Mouse (Mus musculus) T-helper 1 cell (primary cell): ENCODE data around the gene Arpp21.

Experiments
- in situ Hi-C: fragments of 300-600 bp; cut with MboI, MseI; formaldehyde crosslinking; loops from one replicate; pipeline ENCODE4 v1.15.1; 2025; ENCODE audit warnings: high pct_unique_total_duplicates

The Arpp21 gene

DNA sequence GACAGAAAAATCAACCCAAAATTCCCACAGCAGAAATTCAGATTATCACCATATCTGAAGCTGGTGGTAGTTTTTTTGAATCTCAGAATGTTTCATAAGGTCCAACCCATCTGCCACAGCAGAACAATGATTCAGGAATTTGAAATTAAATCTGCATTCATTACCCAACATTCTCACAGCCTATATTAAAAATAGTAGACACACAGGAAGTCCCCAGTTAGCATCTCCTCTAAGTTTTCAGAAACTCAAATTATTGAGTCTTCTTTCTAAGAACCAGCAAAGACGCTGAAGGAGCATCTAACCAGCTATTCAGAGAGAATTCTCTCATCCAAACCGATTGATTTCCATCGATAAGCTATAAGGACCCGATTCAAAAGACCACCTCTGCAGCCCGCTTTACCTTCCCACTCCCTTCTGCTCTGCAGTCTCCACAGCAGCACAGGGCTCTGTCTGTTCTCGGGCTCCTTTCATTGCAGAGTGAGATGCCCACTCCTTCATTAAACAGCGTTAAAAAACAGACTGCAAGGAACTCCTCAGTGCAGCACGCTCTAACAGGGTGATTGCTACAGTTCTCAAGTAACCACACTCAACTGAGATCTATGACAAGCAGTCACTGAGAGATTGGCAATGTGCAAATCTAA is 3.7 kb downstream of the Arpp21 start:
- in situ Hi-C loops: loop anchor here (10.0 kb wide), 1 partner anchor 793 kb away; no protein-coding TSS in a partner anchor

DNA sequence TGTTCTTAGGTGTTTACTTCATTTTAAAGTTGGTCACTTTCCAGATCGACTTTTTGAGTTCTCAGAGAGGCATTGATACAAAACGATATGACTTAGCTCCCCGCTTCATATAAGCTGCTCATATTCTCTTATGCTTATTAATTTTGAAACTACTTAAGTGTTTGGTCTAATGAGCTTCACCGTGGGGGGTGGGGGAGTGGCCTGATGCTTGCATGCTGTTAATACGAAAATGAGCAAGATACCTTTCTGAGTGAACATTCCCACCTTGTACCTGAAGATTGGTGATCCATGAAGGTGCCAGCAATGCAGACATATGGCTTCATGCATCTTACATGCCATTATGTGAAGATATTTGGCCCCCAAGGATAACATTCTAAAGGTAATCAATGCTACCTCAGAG is 4.4 kb downstream of the Arpp21 start:
- in situ Hi-C loops: loop anchor here (10.0 kb wide), 1 partner anchor 793 kb away; no protein-coding TSS in a partner anchor

DNA sequence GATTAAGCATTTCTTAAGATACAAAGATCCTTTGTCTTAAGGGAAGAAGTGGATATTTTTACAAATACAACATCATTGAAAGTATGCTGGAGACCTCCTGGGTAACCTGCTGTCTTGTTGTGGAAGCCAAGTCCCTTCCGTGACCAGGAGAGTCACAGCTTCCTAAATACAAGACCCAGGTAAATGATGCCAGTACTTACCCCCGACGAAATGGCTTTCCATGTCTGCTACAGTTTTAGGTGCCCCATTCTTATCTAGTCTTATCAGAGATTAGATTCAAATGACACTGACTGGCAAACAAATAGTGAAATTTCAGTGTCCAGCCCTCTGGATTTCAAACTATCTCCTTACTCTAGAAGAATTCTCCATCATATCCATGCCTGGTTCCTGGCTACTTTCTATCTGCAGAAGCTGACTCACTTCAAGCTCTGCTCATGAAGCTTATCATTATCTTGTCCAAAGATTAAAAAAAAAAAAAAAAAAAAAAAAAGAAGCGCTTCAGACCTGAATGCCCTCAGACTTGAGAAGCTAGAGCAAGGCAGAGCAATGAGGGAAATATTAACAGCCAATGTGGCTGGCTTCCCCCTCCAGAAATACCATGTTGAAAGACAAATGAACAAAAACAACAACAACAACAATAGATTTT is 4.9 kb downstream of the Arpp21 start:
- in situ Hi-C loops: loop anchor here (10.0 kb wide), 1 partner anchor 794 kb away; no protein-coding TSS in a partner anchor

DNA sequence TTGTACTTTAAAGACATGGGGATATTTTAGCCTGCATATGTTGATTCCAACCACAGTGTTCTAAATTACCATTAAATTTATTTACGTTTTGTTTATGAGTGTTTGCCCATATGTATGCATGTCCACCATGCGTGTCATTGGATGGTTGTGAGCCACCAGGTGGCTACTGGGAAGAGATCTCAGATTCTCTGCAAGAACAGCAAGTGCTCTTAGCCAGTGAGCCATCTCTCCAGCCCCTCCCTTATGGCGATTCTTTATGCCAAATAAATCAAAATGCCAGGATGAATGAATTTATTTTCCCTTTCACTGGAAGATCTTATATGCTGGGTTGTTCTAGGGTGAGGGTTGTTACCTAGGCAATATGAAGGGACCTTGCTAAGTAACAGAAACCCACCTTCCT is 7.3 kb downstream of the Arpp21 start:
- in situ Hi-C loops: no loop called here

DNA sequence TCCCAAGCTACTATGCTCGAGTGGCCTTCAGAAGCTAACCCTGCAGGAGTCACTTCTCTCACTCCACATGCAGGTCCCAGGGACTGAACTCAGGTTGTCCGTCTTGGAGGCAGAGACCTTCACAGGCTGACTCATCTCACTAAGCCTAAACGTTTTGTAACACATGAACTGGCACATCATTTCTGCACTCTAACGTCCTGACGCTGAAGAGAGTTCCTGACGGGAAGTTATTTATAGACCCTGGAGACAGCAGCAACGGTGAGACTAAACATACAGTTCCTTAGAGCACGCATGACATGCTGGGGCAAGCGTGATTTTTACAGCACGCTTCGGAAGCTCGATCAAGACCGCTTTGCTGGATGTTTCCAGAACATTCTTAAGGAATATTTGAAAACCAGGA is 8.6 kb downstream of the Arpp21 start:
- in situ Hi-C loops: no loop called here

DNA sequence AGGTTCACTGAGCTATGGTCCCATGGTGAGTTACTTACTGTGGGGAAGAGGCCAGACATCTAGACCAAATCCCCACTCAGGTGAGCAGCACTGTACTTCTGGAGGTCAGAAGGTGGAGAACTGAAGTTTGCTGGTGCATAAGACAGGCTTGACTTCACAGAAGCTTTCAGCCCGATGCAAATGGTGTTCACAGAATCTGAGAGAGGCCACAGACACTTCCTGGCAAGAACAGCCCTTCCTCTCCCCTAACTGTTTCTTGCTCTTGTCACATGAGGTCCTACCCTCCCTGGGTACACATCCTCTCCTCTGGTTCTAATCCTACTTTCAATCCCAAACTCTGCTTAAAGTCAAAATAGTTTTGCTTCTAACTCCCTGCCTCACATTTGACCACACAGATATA is 9.2 kb downstream of the Arpp21 start:
- in situ Hi-C loops: no loop called here

DNA sequence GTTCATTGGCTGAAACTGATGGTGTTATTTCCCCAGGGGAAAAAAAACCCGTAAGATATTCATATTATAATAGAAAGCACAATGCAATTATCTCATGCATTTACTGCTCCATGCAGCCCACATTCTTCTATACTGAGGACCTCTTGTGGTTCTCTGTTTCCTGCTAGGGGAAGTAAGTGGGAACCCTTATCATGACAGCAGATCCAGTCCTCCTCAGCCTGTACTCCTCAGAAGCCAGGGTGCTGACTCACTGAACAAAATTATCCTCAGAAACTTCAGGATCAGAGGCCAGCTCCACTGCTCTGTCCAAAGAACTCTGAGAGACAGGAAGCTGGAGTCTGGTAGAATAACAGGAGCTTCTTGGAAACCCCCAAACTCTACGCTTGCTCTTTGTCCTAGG is 10.7 kb downstream of the Arpp21 start:
- in situ Hi-C loops: no loop called here

DNA sequence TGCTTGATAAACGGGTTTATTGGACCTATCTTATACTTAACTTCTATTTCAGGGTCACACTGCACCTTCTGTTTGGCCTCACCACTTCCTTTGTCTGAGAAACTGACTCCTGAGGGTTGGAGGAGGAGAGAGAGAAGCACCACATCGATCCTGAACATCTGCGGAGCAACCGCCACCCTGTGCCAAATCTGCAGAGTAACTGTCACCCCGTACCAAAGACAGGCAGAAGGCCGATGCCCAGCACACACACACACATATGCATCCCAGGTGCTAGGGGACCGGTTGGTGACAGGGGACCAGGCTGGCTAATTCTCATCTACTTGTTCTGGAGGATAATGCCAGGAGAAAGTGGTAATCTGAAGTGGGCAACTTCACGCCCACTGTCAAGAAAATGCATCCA is 16.4 kb downstream of the Arpp21 start:
- in situ Hi-C loops: no loop called here

DNA sequence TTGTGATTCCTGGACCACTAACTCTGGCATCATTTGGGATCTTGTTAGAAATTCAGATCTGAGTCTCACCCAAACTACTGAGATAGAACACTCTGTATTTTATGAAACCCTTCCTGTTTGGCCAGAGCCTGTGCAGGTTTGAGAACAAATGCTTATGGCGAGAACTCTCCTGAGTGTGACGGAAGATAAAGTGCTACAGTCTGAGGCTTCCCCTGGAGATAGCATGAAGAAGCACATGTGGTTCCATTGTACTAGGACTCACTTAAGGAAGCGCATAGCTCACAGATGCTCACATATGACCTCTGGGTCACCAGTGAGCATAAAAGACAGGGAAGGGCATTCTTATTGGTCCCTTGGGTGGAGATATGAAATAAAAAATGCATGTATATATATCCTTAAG is 17.5 kb downstream of the Arpp21 start:
- in situ Hi-C loops: no loop called here

DNA sequence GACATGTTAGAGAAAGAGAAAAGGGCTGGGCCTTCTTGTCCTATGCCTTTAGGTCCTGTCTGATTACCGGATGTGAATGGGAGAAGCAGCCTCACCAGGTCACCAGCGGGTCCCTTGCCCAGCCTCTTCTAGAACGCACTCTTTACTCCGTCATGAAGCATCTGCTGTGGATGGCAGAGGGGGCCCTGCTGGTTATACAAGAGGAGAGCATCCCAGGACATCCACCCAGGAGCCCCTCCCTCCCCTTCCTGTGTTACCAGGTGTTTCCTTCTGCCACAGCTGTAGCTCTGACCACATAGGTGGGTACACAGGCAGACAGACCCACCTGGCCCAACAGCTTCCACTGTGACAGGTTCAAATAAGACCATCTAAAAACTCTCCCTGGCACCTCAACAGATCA is 18.6 kb downstream of the Arpp21 start:
- in situ Hi-C loops: no loop called here

DNA sequence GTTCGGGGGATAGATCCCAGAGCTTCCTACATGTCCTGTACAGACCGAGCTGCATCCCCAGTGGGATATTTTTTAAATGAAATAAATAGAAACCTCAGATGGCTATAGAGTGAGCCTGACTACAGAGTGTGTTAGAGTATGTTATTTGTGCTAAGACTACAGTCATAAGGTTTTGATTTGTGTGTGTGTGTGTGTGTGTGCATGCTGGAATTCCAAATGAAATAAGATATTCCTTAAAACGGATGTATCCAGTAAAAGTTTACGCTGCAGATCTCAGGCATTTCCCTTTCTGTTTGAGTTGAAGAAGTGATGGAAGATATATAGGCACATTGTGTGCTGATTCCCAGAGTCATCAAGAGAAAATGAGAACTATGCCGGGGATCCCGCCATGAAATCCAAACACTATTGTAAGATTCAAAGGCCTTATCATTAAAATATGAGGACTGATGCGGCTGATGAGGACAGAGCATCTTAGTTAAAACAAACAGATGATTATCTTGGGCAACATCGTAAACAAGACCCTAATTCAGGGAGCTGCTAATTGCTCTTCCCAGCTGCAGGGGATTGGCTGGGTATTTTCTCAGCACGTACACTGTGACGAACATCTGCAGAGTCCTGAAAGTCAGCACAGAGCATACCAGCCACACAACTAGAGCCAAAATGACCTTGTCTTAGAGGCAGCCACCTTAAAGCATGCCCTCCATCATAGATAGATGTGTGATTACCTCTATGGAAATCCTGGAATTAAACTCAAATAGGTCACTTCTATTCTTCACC is 20.5 kb downstream of the Arpp21 start:
- in situ Hi-C loops: no loop called here

DNA sequence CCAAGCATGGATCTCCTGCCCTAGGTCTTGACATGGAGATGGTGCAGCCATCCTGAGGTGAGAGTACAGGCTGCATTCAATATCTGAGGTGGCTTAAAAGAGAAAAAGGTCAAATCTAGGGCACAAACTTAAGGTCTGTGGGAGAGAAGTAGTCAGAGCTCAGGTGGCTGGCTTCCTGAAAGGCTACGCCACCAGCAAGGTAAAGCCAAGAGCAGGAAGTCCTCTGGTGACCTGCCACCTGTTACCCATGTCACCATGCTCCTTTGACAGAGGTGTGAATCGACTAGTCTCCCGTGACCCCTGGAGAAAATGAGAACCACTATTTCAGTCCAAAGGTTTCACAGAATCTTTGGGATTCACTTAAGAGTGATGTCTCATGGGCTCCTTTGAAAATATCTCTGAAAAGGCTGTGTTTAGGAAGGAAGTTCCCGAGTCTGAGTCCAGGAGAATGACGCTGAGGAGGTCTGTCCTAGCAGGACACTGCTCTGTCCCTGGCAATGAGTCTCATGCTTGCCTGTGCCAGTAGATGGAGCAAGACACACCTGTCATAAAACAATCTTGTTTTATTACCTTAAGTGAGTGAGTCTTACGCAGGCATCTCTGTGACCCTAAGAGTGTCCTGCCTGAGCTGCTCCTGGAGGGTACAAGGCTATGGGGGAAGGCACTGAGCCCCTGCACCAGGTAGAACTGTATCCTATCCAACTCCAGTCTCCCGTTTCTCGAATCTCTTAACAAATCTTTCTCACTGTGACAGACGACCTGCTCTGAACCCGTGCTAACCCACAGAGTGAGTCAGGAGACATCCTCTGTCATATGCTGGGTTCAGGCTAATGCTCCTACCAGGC is 22.1 kb downstream of the Arpp21 start:
- in situ Hi-C loops: no loop called here

DNA sequence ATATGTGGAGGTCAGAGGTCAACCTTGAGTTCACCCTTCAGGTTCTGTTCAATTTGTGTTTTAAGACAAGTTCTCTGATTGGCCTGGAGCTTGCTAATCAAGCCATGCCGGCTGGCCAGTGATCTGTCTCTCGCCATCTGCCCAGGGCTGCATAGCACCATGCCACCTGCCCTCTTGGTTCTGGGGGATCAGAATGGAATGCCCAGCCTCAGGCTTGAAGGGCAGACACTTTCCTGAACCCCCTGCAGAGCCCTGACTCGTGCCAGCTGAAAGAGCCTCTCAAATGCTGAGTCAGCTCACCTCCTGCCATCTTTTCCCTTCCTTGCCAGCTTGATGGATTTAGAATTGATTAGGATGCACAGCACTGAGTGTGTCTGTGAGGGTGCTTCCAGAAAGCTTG is 25.9 kb downstream of the Arpp21 start:
- in situ Hi-C loops: no loop called here

DNA sequence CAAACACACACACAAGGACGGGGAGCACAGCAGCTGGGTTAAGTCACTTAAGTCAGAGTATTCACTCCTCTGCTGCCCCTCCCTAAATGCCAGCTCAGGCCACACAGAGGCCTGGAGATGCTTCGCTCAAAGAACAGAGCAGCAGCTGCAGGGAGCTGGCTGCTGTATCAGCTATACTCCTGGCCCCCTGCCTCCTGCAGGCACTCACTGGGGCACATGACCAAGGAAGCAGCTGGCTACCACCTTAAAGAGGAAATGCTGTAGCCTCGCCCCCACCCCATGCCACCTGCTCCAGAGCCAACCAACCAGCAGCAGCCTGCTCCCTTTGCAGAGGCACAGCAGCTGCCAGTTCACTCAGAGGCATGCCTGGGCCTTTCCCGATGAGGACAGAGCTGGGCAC is 28.0 kb downstream of the Arpp21 start:
- in situ Hi-C loops: no loop called here

DNA sequence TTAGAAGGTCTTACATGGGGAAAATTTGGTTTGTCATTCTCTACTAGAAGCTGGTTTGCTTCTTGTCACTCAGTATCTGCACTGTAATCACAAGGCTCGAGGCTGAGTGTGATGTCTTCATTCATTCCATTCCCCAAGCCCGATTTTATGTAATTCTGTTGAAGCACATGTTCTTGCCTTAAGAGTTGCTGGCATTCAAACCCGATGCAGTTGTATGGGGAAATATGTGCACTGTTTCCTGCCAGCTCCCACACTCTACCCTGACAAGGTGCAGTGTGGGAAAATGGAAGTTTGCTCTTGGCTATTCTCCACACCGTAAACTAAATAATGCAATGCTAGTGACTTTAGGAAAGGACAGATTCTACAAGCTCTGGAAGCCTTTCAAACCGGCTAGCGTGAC is 37.4 kb downstream of the Arpp21 start:
- in situ Hi-C loops: no loop called here

DNA sequence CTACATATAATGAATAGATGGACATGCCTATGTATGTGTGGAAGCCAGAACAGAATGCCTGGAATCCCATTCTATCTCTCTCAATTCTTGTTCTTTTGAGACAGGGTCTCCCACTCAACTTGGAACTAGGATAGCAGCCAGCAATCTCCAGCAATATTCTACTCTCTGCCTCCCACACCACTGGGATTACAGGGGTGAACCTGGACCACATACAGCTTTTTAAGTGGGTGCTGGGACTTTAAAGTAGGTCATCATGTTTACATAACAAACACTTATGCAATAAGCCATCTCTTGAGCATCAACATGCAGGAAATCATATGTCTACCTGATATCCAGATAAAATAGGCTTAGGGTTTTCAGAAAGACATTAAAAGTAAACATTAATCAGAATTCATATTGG is 41.7 kb downstream of the Arpp21 start:
- in situ Hi-C loops: no loop called here

DNA sequence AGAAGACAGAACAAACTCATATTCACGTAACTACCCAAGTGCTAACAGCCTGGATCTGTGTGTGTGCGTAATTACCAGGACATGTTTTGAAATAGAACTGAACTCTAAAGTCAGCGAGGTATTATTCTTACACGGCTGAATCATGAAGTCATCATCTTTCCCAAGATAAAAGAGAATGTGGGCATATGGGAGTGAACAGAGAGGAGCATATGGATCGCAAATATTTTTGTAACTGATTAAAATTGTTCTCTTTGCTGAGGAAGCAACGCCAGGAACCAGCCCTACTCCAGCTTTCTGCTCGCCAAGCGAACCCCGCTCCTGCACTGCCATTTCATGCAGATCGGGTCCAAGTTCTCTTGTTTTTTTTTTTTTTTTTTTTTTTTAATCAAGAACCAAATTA is 46.3 kb downstream of the Arpp21 start:
- in situ Hi-C loops: no loop called here

DNA sequence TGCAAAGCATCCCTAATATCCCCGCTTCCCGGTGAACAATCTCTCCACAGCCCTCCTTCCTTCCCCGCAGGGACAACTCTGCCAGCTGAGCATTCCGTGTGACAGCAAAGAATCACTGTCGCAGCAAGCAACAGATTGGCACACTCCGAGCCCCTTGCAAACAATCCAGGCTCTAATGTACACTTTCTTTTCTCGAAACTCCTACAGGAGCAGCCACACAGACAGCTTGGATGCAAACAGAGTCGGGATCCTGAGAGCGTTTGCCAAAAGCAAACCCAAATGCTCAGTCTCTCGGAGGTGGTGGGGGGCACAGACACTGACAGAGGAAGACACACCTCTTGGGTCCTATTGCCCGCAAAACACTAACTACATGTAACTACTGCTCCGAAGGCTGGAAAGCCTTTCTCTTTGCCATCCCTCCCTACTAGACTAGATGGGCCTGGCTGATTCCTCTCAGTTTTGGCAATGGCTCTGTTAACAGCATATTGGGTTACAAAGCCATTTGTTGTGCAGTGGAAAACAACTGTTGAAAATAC is 47.3 kb downstream of the Arpp21 start:
- in situ Hi-C loops: no loop called here

DNA sequence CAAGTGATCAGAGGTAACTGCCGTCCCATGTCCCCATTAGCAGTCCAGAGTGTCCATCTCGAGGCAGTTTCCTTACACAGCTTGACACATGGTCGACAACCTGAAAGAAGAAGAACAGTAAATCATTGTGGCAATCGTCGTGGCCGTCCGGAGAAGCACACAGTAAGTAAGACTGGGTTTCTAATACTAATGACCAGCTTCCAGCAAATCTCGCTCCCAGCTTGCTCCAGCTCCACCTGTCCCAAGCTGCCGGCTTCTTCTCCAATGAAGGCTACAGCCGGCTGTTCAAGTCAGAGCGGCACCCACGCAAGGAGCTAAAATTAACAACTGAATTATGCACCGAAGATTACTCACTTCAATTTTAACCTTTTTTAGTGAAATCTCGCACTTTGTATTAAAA is 48.1 kb downstream of the Arpp21 start:
- in situ Hi-C loops: no loop called here

DNA sequence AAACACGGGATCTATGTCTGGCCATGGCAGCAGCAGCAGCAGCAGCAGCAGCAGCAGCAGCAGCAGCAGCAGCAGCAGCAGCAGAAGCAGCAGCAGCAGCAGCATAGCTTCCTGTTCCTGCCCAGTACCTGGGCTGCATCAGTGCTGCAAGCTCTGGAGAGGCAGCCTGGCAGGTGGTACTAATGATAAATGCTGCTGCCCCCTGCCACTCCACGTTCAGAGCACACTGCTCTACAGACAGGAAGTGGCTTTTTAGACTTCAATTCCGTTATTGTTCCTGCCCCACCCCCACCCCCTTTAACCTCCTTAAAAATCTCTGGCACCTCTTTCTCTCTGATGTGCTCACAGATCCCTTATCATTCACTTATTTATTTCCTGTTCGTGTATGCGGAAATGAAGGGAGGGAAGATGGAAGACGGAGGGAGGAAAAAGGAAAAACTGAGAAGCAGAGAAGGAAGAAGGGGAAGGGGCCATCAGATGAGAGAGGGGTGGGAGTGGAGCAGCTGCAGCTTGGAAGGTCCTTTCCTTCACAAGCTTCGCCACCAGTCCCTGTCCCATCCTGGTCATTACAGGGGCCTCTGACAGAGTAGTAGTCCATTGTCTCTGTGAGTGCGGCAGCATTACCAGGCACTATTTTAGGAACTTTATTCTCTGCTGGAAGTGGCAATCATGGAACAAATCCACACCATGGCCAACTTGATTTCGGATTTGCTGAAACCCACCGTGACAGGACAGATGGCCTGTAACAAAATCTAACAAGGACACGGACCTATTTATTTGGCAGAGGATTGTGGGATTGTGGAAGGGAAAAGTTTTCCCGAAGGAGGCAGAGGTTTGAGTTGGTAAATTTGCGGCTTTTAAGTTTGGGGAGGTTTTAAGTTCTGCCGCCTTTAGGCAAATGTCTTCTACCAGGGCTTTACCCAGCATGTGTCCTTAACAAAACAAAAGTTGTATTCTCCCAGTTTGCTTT is 49.1 kb downstream of the Arpp21 start:
- in situ Hi-C loops: no loop called here
